Mouse (Mus musculus) C2C12 (cell line): ENCODE data around the gene Col4a2.

ENCODE experiments used
- CTCF ChIP-seq: IDR thresholded peaks from one replicate; pipeline ENCODE4 v1.5.1; 2011; ENCODE audit not compliant: control insufficient read depth, insufficient read depth, insufficient read length
- MAX ChIP-seq: IDR thresholded peaks from one replicate; pipeline ENCODE4 v1.6.1; 2011; ENCODE audit warnings: mild to moderate bottlenecking, control low read depth

GRCm38 (mm10) chr8:11331561-11331960 lies 19.0 kb downstream of the Col4a2 start:
- TF ChIP-seq CTCF: no peak
- no peak for TF ChIP-seq MAX
